Mouse (Mus musculus): ENCODE data around the gene Sart1.

The Sart1 gene

DNA sequence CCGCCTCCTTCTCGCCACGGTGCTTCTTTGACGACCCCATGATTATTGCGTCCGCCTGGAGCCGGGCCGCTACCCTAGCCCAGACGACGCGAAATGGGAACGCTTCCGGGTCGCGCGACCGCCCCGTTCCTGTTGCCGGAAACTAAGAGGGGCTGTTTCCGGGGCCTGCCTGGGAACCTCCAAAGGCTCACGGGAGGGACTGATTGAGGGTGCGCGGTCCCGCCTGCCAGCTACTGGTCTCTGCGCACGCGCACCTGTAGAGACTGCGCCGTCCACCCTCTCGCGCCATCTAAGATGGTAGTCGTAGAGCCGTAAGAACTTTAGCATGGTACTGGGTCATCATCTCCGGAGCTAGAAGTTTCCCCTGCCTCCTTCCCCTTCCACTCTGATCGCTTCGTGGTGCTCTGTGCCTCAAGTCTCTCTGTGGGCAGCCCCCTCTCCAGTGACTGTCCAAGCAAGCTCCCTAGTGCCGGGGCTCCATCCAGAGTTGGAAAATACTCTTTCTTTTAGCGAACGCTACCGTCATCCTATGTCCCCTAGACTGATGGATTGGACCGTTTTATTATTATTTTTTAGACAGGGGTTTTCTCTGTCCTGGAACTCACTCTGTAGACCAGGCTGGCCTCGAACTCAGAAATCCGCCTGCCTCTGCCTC, at the start of gene Sart1:
TSS of gene Sart1 (minus strand) at position 116 of the 655 bp plus-strand sequence.
- peak; percentile 96 for DNase-seq

DNA sequence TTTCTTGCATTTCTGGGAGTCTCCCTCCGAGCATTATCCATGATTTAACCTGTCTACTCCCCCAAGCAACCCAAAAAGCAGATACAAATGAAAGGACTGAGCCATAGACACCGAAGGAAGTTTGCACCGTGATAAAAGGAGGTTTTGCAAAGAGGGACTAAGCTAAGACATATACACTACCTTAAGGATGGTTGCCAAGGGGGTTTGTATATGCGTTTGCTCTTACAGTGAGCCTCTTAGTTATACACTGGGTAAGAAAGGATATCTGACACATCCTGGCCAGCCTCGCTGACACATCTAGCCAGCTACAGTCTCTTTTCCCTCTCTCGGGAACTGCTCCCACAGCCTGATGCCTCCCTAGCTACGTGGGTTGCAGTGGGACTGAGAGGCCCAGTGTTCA, 45.4 kb upstream of the Sart1 start:
- no peak for DNase-seq

DNA sequence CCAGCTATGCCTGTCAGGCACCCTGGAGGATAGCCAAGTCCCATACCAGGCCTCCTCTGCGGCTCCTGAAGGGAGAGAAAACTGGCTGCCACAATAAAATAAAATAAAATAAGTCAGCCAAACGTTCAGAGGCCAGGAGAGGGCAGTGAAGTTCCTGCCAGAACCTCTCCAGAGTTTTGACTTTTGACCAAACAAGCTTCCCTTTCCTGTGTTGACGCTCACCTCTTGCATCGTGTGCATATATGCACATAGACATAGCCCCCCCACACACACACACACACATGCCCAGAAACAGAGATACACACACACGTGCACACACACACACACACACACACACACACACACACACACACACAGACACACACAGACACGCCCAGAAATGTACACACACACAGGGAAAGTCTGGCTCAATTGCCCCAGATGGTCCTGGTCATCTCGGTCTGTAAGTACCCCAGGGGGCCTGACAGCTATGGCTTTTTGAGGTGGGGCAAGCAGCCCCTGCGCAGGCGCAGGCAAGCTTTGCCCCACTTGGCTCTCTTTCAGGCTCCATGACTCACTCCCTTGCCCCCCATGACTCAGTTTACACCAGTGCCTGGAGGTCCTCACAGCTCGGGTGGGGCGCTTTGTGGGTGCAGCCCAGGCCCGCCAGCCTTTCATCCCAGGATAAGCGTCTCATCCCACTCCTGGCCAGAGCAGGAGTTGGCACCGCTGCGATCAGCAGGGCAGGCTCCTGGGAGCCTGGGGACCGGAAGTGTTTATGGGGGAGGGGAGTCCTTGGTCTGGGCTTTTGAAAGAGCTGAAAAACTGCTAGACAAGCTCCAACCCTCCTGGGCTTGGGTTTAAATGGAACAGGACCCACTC, 44.7 kb upstream of the Sart1 start:
- DNase-seq, result peak in 1 of 2 experiments; percentile 55

DNA sequence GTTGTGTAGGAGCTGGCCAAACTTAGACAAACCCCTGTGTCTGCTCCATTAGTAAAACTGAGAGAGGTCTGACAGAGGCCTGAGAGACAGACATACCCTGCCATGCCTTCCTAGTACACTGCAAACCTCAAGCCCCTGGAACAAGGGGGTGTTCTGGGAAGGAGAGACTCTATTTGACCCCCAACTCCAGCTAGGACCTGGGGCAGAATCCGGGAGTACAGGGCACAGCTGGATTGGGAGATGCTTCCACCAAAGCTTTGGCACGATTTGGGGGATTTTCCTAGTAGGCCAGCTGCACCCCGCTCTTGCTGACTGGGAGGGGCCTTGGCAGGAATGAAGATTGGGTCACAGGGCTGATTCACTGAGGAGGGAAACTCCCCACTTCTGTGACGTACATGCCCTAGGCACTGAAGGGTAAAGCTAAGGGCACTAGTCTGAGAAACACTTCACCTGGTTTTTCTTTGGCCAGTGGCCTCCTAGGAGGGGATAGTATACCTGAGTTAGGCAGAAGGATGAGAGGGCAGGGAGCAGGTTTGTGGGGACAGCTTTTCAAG, 43.5 kb upstream of the Sart1 start:
- no peak for DNase-seq

DNA sequence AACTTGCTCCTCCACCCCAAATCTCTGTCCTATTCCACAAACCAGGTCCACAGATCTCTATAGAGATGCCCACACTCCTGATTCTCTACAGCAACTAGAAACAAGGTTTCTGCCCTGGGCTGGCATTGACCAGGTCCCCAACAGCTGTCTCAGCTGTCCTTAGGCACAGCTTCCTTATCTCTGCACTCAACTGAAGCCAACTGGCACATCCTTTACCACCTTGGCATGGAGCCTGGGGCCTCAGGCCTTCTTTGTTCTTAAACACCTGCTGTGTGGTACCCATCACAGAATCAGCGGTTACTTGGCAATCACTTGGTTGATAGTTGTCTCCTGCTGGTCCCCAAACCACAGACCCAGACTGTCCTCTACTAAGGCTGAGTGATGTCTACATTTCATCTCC, 41.9 kb upstream of the Sart1 start:
- DNase-seq, result peak in 1 of 2 experiments; percentile 49

DNA sequence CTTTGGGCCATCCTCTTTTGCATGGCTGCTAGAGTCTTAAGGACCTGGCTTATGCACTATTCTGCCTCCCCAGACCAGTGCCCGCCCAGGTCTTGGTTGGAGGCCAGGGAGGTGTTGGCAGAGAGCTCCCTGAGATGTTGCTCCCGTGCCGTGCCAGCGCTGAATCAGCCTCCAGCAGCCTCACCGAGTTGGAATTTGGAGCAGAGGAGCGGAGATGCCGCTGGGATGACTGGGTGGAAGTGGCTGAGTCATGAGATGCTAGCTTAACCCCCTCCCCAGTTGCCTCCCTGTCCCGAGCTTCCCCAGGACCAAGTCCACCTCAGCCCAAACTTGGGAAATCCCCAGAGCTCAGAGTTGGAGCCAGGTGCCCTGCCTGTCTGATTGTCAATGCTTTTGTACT, 41.3 kb upstream of the Sart1 start:
- DNase-seq, result peak; percentile 78 to 81

DNA sequence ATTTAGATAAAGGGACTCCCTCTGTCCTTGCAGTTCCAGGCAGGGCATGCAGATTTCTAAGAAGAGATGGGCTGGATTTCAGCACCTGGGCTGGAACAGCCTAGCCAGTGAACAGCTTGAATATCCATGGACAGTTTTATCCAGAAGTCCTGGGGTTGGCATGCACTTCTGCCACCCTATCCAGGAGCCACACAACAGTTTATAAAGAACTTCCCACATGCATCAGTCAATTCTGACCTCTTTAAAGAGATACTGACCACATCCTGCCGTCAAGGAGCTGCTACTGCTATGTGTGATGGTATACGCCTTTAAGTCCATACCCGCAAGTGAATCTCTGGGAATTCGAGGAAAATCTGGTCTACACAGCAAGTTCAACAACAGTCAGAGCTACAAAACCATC, 40.7 kb upstream of the Sart1 start:
- no peak for DNase-seq

DNA sequence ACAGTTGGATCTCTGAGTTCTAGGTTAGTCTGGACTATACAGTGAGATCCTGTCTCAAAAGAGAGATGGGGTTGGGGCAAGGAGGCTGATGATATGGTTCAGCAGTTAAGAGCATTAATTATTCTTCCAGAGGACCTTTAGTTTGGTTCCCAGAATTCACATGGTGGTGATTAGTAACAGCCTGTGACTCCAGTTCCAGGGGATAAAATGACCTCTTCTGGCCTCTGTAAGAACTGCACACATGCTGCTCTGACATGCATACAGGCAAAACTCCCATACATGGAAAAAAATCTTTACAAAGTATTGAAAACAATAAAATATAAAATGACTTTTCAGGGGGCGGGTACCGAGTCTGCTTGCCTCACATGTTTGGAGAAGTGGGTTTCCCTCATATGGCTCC, 39.6 kb upstream of the Sart1 start:
- peak in 1 of 2 experiments; percentile 55 for DNase-seq

DNA sequence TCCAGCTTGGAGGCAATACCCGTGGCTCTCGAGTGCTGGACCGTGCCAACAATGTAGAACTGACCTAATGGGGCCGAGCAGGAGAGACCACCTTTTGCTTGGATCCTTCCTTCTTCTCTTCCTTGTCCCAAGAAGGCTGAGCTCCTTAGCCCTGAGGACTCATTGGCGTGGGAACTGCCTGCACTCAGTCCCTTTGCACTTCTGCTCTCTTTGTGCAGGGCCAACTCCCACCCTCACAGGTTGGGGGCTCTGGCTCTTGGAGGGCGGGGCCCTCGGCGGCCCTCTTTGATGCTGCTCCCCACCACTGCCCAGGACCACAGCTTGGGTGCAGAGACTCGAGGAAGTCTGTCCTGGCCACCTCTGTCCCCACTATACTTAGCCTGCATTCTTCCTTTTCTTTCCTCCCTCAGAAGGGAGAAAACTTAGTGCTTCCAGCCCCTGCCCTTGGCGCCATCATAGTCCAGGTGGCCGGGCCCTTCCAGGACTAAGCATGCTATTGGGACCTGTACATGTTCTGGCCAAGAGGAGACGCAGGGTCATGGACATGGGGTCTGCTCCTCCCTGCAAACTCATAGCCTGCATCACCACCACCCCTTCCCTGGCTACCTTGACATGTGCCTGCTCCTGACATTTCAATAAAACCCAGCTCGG, 38.3 kb upstream of the Sart1 start:
- no peak for DNase-seq

DNA sequence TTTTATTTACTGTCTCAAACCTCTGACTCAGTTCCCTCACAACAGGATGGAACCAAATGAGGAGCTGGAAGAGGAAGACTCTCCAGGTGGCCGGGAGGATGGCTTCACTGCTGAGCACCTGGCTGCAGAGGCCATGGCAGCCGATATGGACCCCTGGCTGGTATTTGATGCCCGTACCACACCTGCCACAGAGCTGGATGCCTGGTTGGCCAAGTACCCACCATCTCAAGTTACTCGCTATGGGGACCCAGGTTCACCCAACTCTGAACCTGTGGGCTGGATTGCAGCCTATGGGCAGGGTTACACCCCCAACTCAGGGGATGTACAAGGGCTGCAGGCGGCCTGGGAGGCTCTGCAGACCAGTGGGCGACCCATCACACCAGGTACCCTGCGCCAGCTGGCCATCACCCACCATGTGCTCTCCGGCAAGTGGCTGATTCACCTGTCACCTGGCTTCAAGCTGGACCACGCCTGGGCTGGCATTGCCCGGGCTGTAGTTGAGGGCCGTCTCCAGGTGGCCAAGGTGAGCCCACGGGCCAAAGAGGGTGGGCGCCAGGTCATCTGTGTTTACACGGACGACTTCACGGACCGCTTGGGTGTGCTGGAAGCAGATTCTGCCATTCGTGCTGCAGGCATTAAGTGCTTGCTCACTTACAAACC, 37.5 kb upstream of the Sart1 start:
- DNase-seq, result peak in 1 of 2 experiments; percentile 46

DNA sequence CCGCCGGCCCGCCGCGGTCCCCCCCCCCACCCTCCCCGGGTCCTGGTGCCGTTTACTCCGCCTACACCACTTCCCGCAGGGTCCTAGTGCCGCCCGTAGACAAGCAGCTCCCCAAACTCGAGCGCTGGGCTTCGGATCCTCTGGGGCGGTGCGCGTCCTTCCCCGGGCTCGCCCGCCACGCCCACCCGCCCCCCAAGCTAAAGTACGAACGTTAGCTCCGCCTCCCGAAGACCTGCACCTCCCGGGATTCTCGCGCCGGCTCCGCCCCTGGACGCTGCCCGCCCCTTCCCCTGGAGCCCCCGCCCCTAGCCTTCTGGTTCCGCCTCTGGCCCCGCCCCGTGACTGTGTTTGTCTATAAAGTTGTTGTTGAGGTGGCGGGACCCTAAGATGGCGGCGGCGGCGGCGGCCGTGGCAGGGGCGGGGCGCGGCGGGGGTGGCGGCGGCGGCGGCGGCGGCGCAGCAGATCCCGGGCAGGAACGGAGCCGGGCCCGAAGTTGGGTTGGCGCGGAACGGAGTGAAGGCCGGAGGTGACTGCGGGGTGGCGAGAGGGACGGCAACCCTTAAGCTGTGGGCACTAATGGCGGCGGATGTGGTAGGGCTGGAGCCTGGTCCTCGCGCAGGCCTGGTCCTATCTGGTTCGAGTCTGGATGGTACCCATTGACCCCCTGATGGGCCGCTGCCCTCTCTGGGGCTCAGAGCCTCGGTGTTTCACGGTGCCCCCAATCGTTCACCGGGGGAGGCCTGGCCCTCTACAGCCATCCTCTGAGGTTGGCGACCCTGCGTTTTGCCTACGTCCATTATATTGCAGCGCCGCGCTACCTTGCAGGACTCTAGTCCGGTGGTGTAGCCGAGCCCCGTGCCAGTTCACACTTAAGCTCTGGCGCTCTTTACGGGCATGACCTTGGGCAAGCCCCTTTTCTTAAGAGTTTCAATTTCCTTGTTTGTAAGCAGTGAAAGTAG, 36.6 kb upstream of the Sart1 start, which contains the start of the genes Drap1 and AI837181:
TSS of gene Drap1 (minus strand) at position 198 of the 960 bp plus-strand sequence.
TSS of gene AI837181 (plus strand) at position 363 of the 960 bp plus-strand sequence.
- peak; percentile 97 to 98 for DNase-seq

DNA sequence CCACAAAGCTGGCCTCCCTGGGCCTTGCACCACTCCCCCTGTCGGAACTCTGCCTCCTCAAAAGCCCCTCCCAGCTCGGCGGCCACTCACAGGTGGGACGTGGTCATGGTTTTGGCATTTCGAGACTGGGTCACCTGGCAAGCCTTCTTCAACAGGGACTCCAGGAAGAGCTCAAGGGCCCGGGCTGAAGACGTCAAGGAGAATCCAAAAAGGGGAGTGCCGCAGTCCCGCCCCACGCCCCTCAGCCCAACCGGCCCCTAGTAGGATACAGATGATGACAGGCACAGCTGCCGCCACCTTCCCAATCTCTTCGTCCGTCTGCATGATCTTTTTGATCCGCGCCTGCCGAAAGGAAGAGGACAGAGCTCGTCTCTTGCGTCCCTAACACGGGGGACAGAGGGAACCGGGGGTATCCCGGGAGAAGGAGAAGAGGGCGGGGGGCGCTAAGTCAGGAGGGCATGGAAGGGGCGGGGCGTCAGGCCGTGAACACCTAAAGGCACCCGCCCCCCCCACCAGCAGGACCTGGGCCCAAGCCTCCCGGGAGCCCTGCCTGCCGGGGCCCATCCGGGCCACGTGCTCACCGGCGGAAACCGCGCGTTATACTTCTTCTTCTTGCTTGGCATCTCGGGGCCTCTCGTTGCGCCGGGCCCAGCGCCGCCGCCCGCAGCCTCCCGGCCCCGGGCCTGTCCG, 35.7 kb upstream of the Sart1 start:
- peak; percentile 80 to 84 for DNase-seq

DNA sequence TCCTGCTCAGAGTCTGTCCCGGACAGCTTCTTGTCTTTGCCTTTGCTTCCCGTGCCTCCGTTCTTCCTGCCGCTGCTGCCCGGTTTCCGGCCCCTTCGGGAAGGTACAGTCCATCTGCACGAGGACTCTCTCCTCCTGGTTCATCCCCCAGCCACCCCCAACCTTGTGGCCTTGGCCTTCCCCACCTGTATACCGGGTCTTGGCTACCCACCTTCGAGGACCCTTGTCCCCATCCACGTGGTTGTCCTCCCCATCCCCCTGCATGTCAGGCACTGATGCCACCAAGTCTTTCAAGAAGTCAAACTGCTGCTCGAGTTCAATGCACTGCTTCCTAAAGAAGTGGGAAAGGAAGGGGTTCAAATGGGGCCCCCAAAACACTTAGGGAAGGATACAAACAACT, 35.1 kb upstream of the Sart1 start:
- DNase-seq, result peak; percentile 21 to 22

DNA sequence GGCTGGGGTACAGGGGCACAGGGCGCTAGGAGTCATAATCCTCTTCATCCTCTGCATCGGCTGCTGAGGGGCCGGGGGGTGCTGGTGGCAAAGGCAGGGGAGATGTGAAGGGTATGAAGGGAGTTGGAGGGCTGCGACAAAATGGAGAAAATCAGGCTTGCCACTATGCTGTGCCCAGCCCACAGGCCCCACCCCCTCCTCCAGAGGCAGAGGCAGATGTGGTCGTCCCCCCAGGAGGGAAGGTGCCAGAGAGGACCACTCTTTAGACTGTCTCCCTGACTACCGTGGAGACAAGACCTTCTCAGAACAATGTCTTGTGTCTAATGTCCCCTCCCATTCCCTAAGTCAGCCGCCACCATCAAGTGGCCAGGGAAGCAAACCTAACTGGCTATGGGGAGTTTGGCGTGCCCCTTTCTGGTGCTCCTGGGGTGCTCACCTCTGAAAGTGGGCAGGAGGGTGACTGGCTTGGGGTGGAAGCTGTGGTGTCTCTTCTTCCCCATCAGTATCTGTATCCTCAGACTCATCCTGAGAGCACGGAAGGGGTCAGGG, 34.5 kb upstream of the Sart1 start:
- DNase-seq, result peak in 1 of 2 experiments; percentile 26

DNA sequence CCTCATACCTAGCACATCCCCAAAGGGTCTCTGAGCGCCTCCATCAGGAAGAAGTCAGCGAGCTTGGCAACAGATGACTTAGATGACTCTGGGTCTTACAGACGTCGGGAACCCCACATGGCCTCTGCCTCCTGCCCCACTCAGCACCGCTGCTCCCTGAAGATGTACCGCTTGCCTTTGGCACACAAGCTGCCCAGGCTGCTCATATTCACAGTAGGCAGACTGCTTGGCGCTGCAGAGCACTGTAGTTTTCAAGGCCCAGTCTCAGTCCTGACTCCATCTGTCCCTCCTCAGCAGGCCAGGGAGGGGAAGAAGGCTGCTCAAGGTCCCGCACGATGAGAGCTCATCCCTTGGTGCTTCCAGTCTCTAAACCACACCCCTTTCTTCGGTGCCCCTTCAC, 33.8 kb upstream of the Sart1 start:
- peak; percentile 55 to 59 for DNase-seq

DNA sequence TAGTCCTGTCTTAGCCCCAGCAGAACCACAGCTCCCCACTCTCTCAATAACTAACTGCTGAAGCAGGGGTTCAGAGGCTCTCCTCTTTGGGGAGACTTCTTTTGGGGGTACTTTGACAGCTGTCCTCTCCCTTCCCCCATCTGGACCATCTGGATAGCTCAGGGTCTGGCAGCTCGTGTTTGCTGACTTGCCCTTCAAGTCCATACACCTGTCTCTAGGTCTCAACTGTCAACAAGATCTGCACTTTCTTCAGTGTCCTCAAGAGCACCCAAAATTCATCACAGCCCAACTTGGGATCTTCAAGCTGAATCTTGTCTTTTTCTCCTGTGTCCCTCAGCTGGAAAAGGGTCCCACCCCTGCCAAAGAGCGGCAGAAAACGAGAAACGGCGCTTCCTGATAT, 33.3 kb upstream of the Sart1 start:
- DNase-seq, result no peak

DNA sequence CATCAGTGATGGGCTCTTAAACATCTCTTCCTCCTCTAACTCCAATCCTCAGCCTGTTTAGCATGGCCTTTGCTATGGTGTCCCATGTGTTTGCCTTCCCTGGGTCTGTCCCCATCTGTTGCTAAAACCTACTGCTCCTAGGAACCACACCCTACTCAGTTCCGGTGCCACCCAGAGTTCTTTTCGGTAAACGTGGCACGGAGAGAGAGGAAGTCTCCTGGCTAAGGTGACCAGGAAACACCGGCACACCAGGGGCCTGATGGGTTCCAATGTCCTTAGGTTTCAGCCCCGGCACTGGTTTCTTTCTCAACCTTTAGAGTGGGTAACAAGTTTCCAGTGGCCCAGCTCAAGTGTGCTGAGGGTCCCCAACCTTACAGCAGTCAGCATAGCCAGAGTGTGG, 32.1 kb upstream of the Sart1 start:
- no peak for DNase-seq

DNA sequence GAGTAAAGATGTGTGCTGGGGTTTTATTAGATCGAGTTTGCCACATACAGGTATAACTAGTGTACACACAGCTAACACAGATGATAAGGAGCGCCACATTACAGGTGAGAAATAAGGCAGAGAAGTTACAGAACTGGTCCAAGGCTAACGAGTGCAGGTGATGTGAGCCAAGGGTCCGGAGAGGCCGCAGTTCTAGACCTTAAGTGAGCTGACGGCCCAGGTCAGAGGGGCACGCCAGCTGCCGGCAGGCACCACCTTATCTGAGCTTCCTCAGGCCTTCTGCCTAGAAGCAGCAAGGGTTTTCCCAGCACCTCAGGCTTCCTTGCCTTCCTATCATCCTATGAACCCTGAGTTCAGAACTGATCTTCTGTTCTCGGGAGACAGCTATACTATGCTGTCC, 31.1 kb upstream of the Sart1 start:
- no peak for DNase-seq

DNA sequence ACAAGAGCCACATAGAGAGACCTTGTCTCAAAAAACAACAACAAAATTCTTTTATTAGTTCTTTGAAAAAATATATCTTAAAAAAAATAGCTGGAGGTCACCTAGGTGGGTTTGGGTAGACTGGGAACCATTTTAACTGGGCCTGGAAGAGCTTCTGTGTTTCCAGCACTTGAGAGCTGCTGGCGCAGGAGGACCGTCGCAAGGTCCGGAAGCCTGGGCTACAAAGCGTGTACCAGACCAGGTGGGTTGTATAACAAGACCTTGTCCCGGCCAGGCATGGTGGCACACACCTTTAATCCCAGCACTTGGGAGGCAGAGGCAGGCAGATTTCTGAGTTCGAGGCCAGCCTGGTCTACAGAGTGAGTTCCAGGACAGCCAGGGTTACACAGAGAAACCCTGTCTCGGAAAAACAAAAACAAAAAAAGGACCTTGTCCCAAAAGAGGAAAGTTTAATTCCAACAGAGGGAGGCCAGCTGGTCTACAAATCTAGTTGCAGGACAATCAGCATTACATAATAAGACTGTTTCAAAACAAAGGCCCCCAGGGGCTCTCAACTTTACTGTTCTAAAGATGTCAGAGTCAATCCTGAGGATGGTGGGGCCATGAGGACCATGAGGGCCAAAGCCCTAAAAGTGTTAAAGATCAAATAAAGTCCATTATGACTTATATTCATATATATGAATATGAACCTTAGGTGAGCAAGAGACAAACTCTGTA, 30.4 kb upstream of the Sart1 start:
- DNase-seq, result no peak

DNA sequence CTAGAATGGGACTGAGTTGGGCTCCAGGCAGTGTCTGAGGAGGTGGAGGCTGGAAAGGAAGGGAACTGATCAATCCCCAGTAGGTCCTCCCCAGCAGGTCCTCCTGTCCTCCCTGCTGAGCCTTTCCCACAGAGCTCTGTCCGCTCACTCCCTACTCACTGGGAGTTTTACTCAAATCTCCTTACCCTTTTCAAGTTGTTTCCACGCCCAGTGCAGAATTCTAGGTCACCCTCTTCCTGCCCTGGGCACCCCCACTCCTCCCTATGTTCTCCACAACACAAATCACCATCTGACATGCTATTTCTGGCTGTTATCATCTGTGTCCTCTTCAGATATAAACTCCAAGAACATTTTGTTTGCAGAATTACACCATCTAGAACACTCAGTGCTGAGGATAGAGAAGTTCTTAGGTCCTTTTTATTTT, 26.0 kb upstream of the Sart1 start:
- no peak for DNase-seq

Measured in cerebellum, postnatal 14 days (tissue).